8 mouse cellular contexts compared by ENCODE assay signal in the genomic region with DNA sequence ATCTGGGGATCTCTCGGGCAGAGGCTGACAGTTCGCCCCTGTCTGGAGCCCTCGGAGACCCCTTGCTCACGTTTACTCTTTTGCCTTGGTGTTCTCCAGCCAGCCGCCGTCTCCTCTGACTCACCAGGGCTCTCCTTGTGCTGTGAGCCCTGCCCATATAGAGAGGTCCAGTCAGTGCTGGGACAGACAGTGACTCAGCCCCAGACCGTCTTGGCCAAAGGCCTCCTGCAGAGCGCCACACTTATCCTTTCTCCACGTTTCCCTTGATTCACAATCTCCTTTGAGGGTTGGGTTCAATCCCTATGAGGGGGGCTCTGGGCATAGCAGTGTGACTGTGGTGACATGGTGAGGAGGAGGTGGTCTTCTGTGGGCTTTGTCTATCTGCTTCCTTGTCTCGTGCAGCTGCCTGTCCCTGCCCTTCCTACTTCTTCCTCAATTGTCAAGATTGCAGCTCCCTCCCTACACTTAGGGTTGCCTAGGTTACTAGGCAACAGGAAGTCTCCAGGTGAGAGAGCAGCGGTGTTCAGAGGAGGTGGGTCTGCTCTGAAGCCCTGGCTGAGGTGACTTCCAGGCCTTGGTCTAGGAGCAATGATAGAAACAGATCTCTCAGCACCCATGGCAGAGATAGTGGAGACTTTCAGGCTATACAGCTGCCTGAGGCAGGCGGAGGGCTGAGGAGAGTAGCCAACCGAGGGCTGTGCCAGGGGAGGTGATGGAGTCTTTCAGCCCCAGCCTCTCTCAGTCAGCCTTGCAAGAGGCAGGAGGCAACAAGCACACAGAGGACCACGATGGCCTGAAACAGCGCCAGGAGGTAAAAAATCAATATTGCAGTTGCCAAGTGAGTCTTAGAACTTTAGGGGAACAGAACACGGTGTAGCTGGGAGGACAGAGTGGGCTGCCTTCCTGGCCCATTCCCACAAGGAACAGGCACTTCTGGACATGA. TPM values are rescaled to one million over a fixed set of nuclear protein-coding genes. Genes with fewer than 3 reads are reported as not detected.
DNase-seq lines count a peak whose midpoint lies in the region; ATAC-seq lines count a peak whose summit lies in the region.

No protein-coding gene starts in this region.

- no peak for DNase-seq in liver, embryonic 11.5 days (ENCODE audit: low spot score)
- DNase-seq in liver: no peak
- DNase-seq in gastrocnemius, postnatal 14 days: peak; percentile 50
- DNase-seq in thymus, postnatal 0 days (ENCODE audit: low spot score): no peak
- DNase-seq in spleen, postnatal 36 days (ENCODE audit: low spot score in 2 of 2): no peak
- no peak for DNase-seq in frontal cortex, adult 2 months (ENCODE audit: extremely low spot score in 1 of 2, low spot score in 1 of 2)

- no peak overlapping the region for H3K4me2 ChIP-seq in liver, embryonic 11.5 days
- peak overlapping the region; percentile 22; the same call in 1 of the 2 replicates for H3K4me2 ChIP-seq in lung, embryonic 16.5 days (ENCODE audit: low read depth, low read length)
- H3K4me2 ChIP-seq in stomach, embryonic 15.5 days: peak overlapping the region; percentile 3; the same call in 1 of the 2 replicates

- intact Hi-C loops in gastrocnemius, postnatal 14 days (cut with DNase I; ENCODE audit: low total_unique reads): loop anchor here (10.0 kb wide), 1 partner anchor 121 kb away; no protein-coding TSS in a partner anchor

- no peak overlapping the region for H3K9ac ChIP-seq in liver, embryonic 11.5 days (ENCODE audit: low read depth, low read length)
- peak overlapping the region; percentile 45 for H3K9ac ChIP-seq in lung, embryonic 16.5 days (ENCODE audit: low read length)
- H3K9ac ChIP-seq in stomach, embryonic 15.5 days: 0 out of 2 replicates have a peak overlapping the region, but pooled peaks have one; percentile 6

- no peak overlapping the region for H3K4me3 ChIP-seq in liver, embryonic 11.5 days (ENCODE audit: low read depth, low read length)
- no peak overlapping the region for H3K4me3 ChIP-seq in lung, embryonic 16.5 days (ENCODE audit: low read length)
- no peak overlapping the region for H3K4me3 ChIP-seq in stomach, embryonic 15.5 days (replicated peaks)

- no peaks in the 10 kb centered on the region for H3K27me3 ChIP-seq in liver, embryonic 11.5 days (replicated peaks; ENCODE audit: control insufficient read depth, insufficient read depth, low read length)
- H3K27me3 ChIP-seq in lung, embryonic 16.5 days (ENCODE audit: control insufficient read depth, insufficient read depth, low read depth, low read length): no peaks in the 10 kb centered on the region; the same call in 1 of the 2 replicates
- no peaks in the 10 kb centered on the region for H3K27me3 ChIP-seq in stomach, embryonic 15.5 days (replicated peaks)

- H3K36me3 ChIP-seq in liver, embryonic 11.5 days (ENCODE audit: control insufficient read depth, insufficient read depth, low read length): no peaks in the 10 kb centered on the region
- no peaks in the 10 kb centered on the region for H3K36me3 ChIP-seq in lung, embryonic 16.5 days (ENCODE audit: control insufficient read depth, insufficient read depth, low read length)
- H3K36me3 ChIP-seq in stomach, embryonic 15.5 days: no peaks in the 10 kb centered on the region

- 30% methylated on average over 16 of the region's 16 CpGs for WGBS in liver, embryonic 11.5 days
- WGBS in lung, embryonic 16.5 days: 30% methylated on average over 16 of the region's 16 CpGs
- WGBS in stomach, embryonic 15.5 days: 24% methylated on average over 16 of the region's 16 CpGs

- no peaks in the 10 kb centered on the region for H3K9me3 ChIP-seq in liver, embryonic 11.5 days (ENCODE audit: control insufficient read depth, low read length)
- no peaks in the 10 kb centered on the region for H3K9me3 ChIP-seq in lung, embryonic 16.5 days (ENCODE audit: control insufficient read depth, low read length)
- H3K9me3 ChIP-seq in stomach, embryonic 15.5 days: no peaks in the 10 kb centered on the region

- ATAC-seq in liver, embryonic 11.5 days (replicated peaks; ENCODE audit: low FRiP score): no peak
- peak; percentile 61 for ATAC-seq in lung, embryonic 16.5 days (ENCODE audit: low read depth)
- ATAC-seq in stomach, embryonic 15.5 days (ENCODE audit: insufficient read depth, low FRiP score, low read depth): peak; percentile 56; the same call in 1 of the 2 replicates

- H3K27ac ChIP-seq in liver, embryonic 11.5 days (ENCODE audit: low read depth, low read length): peak overlapping the region; percentile 9; the same call in 1 of the 2 replicates
- H3K27ac ChIP-seq in lung, embryonic 16.5 days (ENCODE audit: low read length): peak overlapping the region; percentile 59
- H3K27ac ChIP-seq in stomach, embryonic 15.5 days: 0 out of 2 replicates have a peak overlapping the region, but pooled peaks have one; percentile 9

- H3K4me1 ChIP-seq in liver, embryonic 11.5 days (replicated peaks; ENCODE audit: control insufficient read depth, insufficient read depth, low read length): peaks cover 42% of the 10 kb centered on the region
- H3K4me1 ChIP-seq in lung, embryonic 16.5 days (replicated peaks; ENCODE audit: control insufficient read depth, insufficient read depth, low read length): peaks cover 29% of the 10 kb centered on the region
- H3K4me1 ChIP-seq in stomach, embryonic 15.5 days: peaks cover 29% of the 10 kb centered on the region

RNA-seq across cellular contexts. Expression of gene Gadd45g, which starts 7.1 kb away (rescaled TPM):
- 29.4 and 30.4 TPM in 2 replicates for polyA plus RNA-seq in liver, embryonic 11.5 days (2014; fragmentation: Nextera tagmentation; extraction: Ambion mirVana)
- 10 to 100 TPM; 10.1 to 33.9 TPM for total RNA-seq in gastrocnemius, postnatal 14 days (2021)
- polyA plus RNA-seq in lung, embryonic 16.5 days (2015; fragmentation: Nextera tagmentation; extraction: Ambion mirVana): 74.4 and 92.3 TPM in 2 replicates
- 36.2 and 39.0 TPM in 2 replicates for polyA plus RNA-seq in stomach, embryonic 15.5 days (2015; fragmentation: Nextera tagmentation; extraction: Ambion mirVana)
- 14.2 and 16.1 TPM in 2 replicates for polyA plus RNA-seq in thymus, postnatal 0 days (2015; fragmentation: Nextera tagmentation; extraction: Ambion mirVana)
- 43.0 and 54.0 TPM in 2 replicates for polyA plus RNA-seq in frontal cortex, adult 2 months (2012; rRNA removed)

Comparison
In these comparisons a context has a peak if more than half of its experiments do, and no peak if none do; other contexts are left out.
1. H3K27ac ChIP-seq: peak in every context shown above with its lines; median percentile 59 in lung, embryonic 16.5 days; 9 in liver, embryonic 11.5 days; 9 in stomach, embryonic 15.5 days.